8 mouse cellular contexts compared by ENCODE assay signal in genomic region chr9:94738555-94739427, GRCm38 (mm10).
DNase-seq lines count a peak whose midpoint lies in the region; ATAC-seq and TF ChIP-seq lines count a peak whose summit lies in the region.

No protein-coding gene starts in this region.

- no peak overlapping the region for H3K4me3 ChIP-seq in heart, postnatal 0 days (ENCODE audit: low read depth, low read length)
- H3K4me3 ChIP-seq in embryonic facial prominence, embryonic 11.5 days (ENCODE audit: low read depth, low read length) = no peak overlapping the region
- H3K4me3 ChIP-seq in hindbrain, embryonic 13.5 days = no peak overlapping the region

- no peak for TF ChIP-seq EP300 in heart, postnatal 0 days (IDR thresholded peaks at IDR 0.05; ENCODE audit: low read depth)

- H3K27me3 ChIP-seq in heart, postnatal 0 days (ENCODE audit: control insufficient read depth, insufficient read depth, low read length) = no peaks in the 10 kb centered on the region
- H3K27me3 ChIP-seq in embryonic facial prominence, embryonic 11.5 days (ENCODE audit: control insufficient read depth, insufficient read depth, low read length) = no peaks in the 10 kb centered on the region
- no peaks in the 10 kb centered on the region for H3K27me3 ChIP-seq in hindbrain, embryonic 13.5 days

- ATAC-seq in heart, postnatal 0 days (ENCODE audit: insufficient read depth, low read depth) = no peak
- no peak for ATAC-seq in embryonic facial prominence, embryonic 11.5 days (replicated peaks; ENCODE audit: insufficient number of reproducible peaks, low FRiP score, low TSS enrichment, low read depth)
- ATAC-seq in hindbrain, embryonic 13.5 days (ENCODE audit: low FRiP score) = peak; percentile 63
- ATAC-seq in megakaryocyte progenitor cell, adult 5-6 weeks (replicated peaks; ENCODE audit: poor library complexity) = peak; percentile 73

- no peaks in the 10 kb centered on the region for H3K36me3 ChIP-seq in heart, postnatal 0 days (replicated peaks; ENCODE audit: control insufficient read depth, insufficient read depth, low read length)
- H3K36me3 ChIP-seq in embryonic facial prominence, embryonic 11.5 days (replicated peaks; ENCODE audit: control insufficient read depth, insufficient read depth, low read depth, low read length) = no peaks in the 10 kb centered on the region
- H3K36me3 ChIP-seq in hindbrain, embryonic 13.5 days = no peaks in the 10 kb centered on the region

- no peak overlapping the region for H3K4me2 ChIP-seq in heart, postnatal 0 days (ENCODE audit: low read depth, low read length)
- H3K4me2 ChIP-seq in embryonic facial prominence, embryonic 11.5 days (ENCODE audit: low read depth, low read length) = no peak overlapping the region
- H3K4me2 ChIP-seq in hindbrain, embryonic 13.5 days = no peak overlapping the region

- no peak overlapping the region for H3K9ac ChIP-seq in heart, postnatal 0 days (replicated peaks; ENCODE audit: low read depth, low read length)
- no peak overlapping the region for H3K9ac ChIP-seq in embryonic facial prominence, embryonic 11.5 days (replicated peaks; ENCODE audit: low read length)
- H3K9ac ChIP-seq in hindbrain, embryonic 13.5 days = no peak overlapping the region

- no peaks in the 10 kb centered on the region for H3K9me3 ChIP-seq in heart, postnatal 0 days (replicated peaks; ENCODE audit: control insufficient read depth, low read length)
- H3K9me3 ChIP-seq in embryonic facial prominence, embryonic 11.5 days (replicated peaks; ENCODE audit: control insufficient read depth, low read length) = no peaks in the 10 kb centered on the region
- H3K9me3 ChIP-seq in hindbrain, embryonic 13.5 days = no peaks in the 10 kb centered on the region

- TF ChIP-seq CTCF in heart, postnatal 0 days (IDR thresholded peaks at IDR 0.05; ENCODE audit: low read depth) = peak; percentile 89

- no peaks in the 10 kb centered on the region for H3K4me1 ChIP-seq in heart, postnatal 0 days (ENCODE audit: control insufficient read depth, insufficient read depth)
- H3K4me1 ChIP-seq in embryonic facial prominence, embryonic 11.5 days (ENCODE audit: control insufficient read depth, insufficient read depth, low read length) = no peaks in the 10 kb centered on the region
- peaks cover 16% of the 10 kb centered on the region; the same call in 1 of the 2 replicates for H3K4me1 ChIP-seq in hindbrain, embryonic 13.5 days (replicated peaks)

- WGBS in heart, postnatal 0 days = 39% methylated on average over 6 of the region's 6 CpGs
- WGBS in embryonic facial prominence, embryonic 11.5 days = 53% methylated on average over 6 of the region's 6 CpGs
- 48% methylated on average over 6 of the region's 6 CpGs for WGBS in hindbrain, embryonic 13.5 days

- no peak overlapping the region for H3K27ac ChIP-seq in heart, postnatal 0 days (ENCODE audit: low read depth)
- H3K27ac ChIP-seq in embryonic facial prominence, embryonic 11.5 days (replicated peaks; ENCODE audit: low read depth, low read length) = no peak overlapping the region
- no peak overlapping the region for H3K27ac ChIP-seq in hindbrain, embryonic 13.5 days

- DNase-seq in heart, postnatal 0 days (ENCODE audit: low spot score) = peak; percentile 65
- no peak for DNase-seq in heart, adult 11 months
- peak; percentile 68 to 84 for DNase-seq in adrenal gland, postnatal 36 days
- DNase-seq in embryonic facial prominence, embryonic 11.5 days (ENCODE audit: low spot score) = peak; percentile 84
- peak; percentile 80 to 87 for DNase-seq in layer of hippocampus, postnatal 10 days (ENCODE audit: low spot score in 2 of 2)
- peak; percentile 30 to 54 for DNase-seq in right cerebral cortex, postnatal 36 days (ENCODE audit: low spot score in 2 of 2)

Comparison
In these comparisons a context has a peak if more than half of its experiments do, and no peak if none do; other contexts are left out.
1. ATAC-seq: peak in hindbrain, embryonic 13.5 days (single experiment) and megakaryocyte progenitor cell, adult 5-6 weeks (single experiment); none in heart, postnatal 0 days (single experiment) and embryonic facial prominence, embryonic 11.5 days (single experiment).